Mouse (Mus musculus) midbrain, embryonic 14.5 days (tissue): Measurements from ENCODE around the gene Klhl22. TPM values are rescaled to one million over a fixed set of nuclear protein-coding genes. Genes with fewer than 3 reads are reported as not detected.
"Not testable (repeated sequence)": the region's sequence is repeated elsewhere in the genome, so short reads cannot be mapped to it uniquely, and the experiment has no call there.

ENCODE experiments used
- ATAC-seq: fragments of 200-750 bp; cut with Nextera tagmentation; 2 replicates; pipeline ENCODE4 v1.8.0; 2017; ENCODE audit warnings: moderate number of reproducible peaks, moderate library complexity; ENCODE audit not compliant: low FRiP score, low TSS enrichment
- DNase-seq: peaks from one replicate; pipeline ENCODE4 v3.0.0-alpha.2; 2015
- H3K27ac ChIP-seq: fragments of 300-500 bp; sonication (generic); replicated peaks from 2 replicates; pipeline ENCODE4 v1.5.1; 2014; ENCODE audit warnings: mild to moderate bottlenecking, low read depth, low read length, moderate library complexity
- H3K27me3 ChIP-seq: fragments of 300-500 bp; sonication (generic); 2 replicates; pipeline ENCODE4 v1.6.1; 2014; ENCODE audit warnings: low read length, control low read depth, mixed read lengths; ENCODE audit not compliant: control insufficient read depth, insufficient read depth
- H3K36me3 ChIP-seq: fragments of 300-500 bp; sonication (generic); 2 replicates; pipeline ENCODE4 v1.6.1; 2014; ENCODE audit warnings: low read length, control low read depth; ENCODE audit not compliant: control insufficient read depth, insufficient read depth
- H3K4me1 ChIP-seq: fragments of 300-500 bp; sonication (generic); 2 replicates; pipeline ENCODE4 v1.6.1; 2014; ENCODE audit warnings: mild to moderate bottlenecking, antibody characterized with exemption, low read length, control low read depth; ENCODE audit not compliant: control insufficient read depth, insufficient read depth
- H3K4me2 ChIP-seq: fragments of 300-500 bp; sonication (generic); 2 replicates; pipeline ENCODE4 v1.6.1; 2014; ENCODE audit warnings: mild to moderate bottlenecking, low read length, moderate library complexity
- H3K4me3 ChIP-seq: fragments of 300-500 bp; sonication (generic); replicated peaks from 2 replicates; pipeline ENCODE4 v1.5.1; 2014; ENCODE audit warnings: low read depth, low read length
- H3K9ac ChIP-seq: fragments of 300-500 bp; sonication (generic); replicated peaks from 2 replicates; pipeline ENCODE4 v1.6.1; 2014; ENCODE audit warnings: mild to moderate bottlenecking, low read length, moderate library complexity
- H3K9me3 ChIP-seq: fragments of 300-500 bp; sonication (generic); 2 replicates; pipeline ENCODE4 v1.6.1; 2016; ENCODE audit warnings: low read length, control low read depth, mixed read lengths; ENCODE audit not compliant: control insufficient read depth
- WGBS: fragments of 180-500 bp; shearing (Covaris S2); extraction: QIAGEN DNeasy Blood & Tissue Kit; methylation state at CpG from one replicate; pipeline ENCODE4 v1.1.7; 2014; 5-methylcytosine and 5-hydroxymethylcytosine counted together
- polyA plus RNA-seq: library from polyadenylated mRNA; unstranded; fragments of >200 nt; fragmentation: Nextera tagmentation; extraction: Ambion mirVana; gene quantifications from 2 replicates; pipeline ENCODE4 v1.2.1, GENCODE M21; 2014

Gene Klhl22
- polyA plus RNA-seq, 1 experiment from 2014 or later, result 75.6 TPM

- ATAC-seq (no peak), DNase-seq (no peak)
- H3K36me3 ChIP-seq, result no peaks in the 10 kb centered on the region
- H3K4me1 ChIP-seq, result no peaks in the 10 kb centered on the region
- no peak overlapping the region for H3K4me2 ChIP-seq
- H3K9me3 ChIP-seq, result no peaks in the 10 kb centered on the region
- no peak overlapping the region for H3K9ac ChIP-seq
- H3K4me3 ChIP-seq, result no peak overlapping the region
- no peak overlapping the region for H3K27ac ChIP-seq
- H3K27me3 ChIP-seq, result no peaks in the 10 kb centered on the region
Measured at GRCm38 (mm10) chr16:17729974-17730373, 29.4 kb upstream of the Klhl22 start.

DNA sequence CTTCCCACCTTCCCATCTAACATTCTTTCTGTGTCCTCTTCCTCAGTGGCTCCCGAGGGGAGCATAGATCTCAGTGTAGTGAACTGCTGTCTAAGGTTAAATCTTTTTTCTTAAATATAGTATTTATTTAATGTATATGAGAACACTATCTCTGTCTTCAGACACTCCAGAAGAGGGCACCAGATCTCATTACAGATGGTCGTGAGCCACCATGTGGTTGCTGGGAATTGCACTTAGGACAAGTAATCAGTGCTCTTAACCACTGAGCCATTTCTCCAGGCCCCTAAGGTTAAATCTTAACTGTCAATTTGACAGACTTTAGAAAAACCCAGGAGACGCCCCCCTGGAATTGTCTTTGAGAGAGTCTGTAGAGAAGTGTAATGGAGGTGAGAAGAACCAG lies 27.4 kb upstream of the Klhl22 start:
- DNase-seq (no peak), ATAC-seq (no peak)
- Histone ChIP-seq H3K4me2 (no peak overlapping the region), H3K4me3 (no peak overlapping the region), H3K4me1 (no peaks in the 10 kb centered on the region), H3K9ac (no peak overlapping the region), H3K27me3 (no peaks in the 10 kb centered on the region), H3K27ac (no peak overlapping the region), H3K9me3 (no peaks in the 10 kb centered on the region), H3K36me3 (no peaks in the 10 kb centered on the region)
- WGBS, result 44% methylated on average over 3 of the region's 3 CpGs

DNA sequence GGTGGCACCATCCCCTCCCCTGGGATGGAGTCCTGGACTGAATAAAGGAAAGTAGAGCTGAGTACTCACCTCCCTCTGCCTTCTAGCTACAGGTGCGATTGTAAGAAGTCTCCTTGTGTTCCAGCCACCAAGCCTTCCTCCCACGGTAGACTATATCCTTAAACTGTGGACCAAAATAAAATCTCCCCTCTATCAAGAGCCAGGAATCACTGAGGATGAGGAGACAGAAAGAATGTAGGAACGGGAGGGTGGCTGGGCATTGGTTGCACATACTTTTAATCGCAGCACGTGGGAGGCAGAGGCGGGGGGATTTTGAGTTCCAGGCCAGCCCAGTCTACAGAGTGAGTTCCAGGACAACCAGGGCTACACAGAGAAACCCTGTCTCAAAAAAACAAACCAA lies 27.0 kb upstream of the Klhl22 start:
- DNase-seq (no peak), ATAC-seq (no peak)
- Histone ChIP-seq H3K4me1 (no peaks in the 10 kb centered on the region), H3K9ac (no peak overlapping the region), H3K4me2 (no peak overlapping the region), H3K9me3 (no peaks in the 10 kb centered on the region), H3K4me3 (no peak overlapping the region), H3K27me3 (no peaks in the 10 kb centered on the region), H3K27ac (no peak overlapping the region), H3K36me3 (no peaks in the 10 kb centered on the region)
- WGBS, result 75% methylated on average over 6 of the region's 6 CpGs

GRCm38 (mm10) chr16:17732841-17733340 lies 26.5 kb upstream of the Klhl22 start, which contains the start of gene Med15:
Gene Med15 (minus strand): TSS chr16:17732891.
- WGBS, result 66% methylated on average over 3 of the region's 3 CpGs
- Histone ChIP-seq H3K9me3 (no peaks in the 10 kb centered on the region), H3K4me1 (no peaks in the 10 kb centered on the region), H3K36me3 (no peaks in the 10 kb centered on the region), H3K27ac (no peak within 1 kb of the TSS), H3K4me2 (no peak within 1 kb of the TSS), H3K9ac (no peak within 1 kb of the TSS), H3K27me3 (no peaks in the 10 kb centered on the region), H3K4me3 (no peak within 1 kb of the TSS)
- ATAC-seq (no peak), DNase-seq (no peak)

DNA sequence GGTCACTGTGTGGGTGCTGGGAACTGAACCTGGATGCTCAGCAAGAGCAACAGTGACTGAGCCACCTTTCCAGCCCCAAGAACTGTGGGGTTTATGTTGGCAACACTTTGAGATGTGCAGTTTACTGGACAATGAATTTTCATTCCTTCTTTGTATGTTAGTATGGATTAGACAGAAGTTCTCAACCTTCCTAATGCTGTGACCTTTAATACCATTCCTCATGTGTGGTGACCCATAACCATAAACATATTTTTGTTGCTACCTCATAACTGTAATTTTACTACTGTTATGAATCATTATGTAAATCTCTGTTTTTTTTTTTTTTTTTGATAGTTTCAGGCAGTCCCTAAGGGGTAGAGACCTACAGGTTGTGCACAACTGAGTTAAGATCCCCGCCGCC lies 25.8 kb upstream of the Klhl22 start:
- DNase-seq (no peak), ATAC-seq (no peak)
- H3K4me2 ChIP-seq, result peak overlapping the region; percentile 30; the same call in 1 of the 2 replicates
- H3K9ac ChIP-seq, result no peak overlapping the region
- no peak overlapping the region for H3K4me3 ChIP-seq
- no peaks in the 10 kb centered on the region for H3K4me1 ChIP-seq
- no peak overlapping the region for H3K27ac ChIP-seq
- no peaks in the 10 kb centered on the region for H3K36me3 ChIP-seq
- no peaks in the 10 kb centered on the region for H3K9me3 ChIP-seq
- no peaks in the 10 kb centered on the region for H3K27me3 ChIP-seq
- WGBS, result 68% methylated on average over 2 of the region's 2 CpGs

GRCm38 (mm10) chr16:17734872-17735271 lies 24.5 kb upstream of the Klhl22 start:
- not testable (repeated sequence) for DNase-seq, H3K4me3 ChIP-seq, H3K4me2 ChIP-seq, H3K9ac ChIP-seq, H3K4me1 ChIP-seq, H3K9me3 ChIP-seq, ATAC-seq, H3K36me3 ChIP-seq, H3K27ac ChIP-seq, H3K27me3 ChIP-seq
- WGBS, result 91% methylated on average over 6 of the region's 6 CpGs

DNA sequence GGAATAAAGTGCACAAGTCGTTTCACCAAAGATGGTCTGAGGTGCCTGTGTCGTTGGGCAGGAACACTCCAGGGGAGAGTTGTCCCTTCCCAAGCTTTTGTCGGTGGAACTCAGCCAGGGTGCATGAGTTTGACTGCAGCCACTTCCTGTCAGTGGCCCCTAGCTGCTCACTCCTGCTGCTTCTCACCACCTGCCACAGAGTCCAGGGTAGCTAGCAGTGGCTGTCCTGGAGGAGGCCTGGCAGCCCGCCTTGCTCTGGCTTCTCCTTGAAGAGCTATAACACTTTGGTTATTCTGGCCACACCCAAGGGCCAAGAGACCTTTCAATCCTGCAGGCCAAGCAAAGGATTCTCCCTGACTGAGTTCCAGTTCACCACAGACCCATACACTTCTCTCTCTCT lies 23.3 kb upstream of the Klhl22 start:
- Histone ChIP-seq H3K27me3 (no peaks in the 10 kb centered on the region), H3K9me3 (no peaks in the 10 kb centered on the region), H3K36me3 (no peaks in the 10 kb centered on the region), H3K4me1 (no peaks in the 10 kb centered on the region), H3K27ac (no peak overlapping the region), H3K9ac (no peak overlapping the region), H3K4me3 (no peak overlapping the region), H3K4me2 (no peak overlapping the region)
- ATAC-seq (no peak), DNase-seq (no peak)
- WGBS, result 68% methylated on average over 4 of the region's 4 CpGs

DNA sequence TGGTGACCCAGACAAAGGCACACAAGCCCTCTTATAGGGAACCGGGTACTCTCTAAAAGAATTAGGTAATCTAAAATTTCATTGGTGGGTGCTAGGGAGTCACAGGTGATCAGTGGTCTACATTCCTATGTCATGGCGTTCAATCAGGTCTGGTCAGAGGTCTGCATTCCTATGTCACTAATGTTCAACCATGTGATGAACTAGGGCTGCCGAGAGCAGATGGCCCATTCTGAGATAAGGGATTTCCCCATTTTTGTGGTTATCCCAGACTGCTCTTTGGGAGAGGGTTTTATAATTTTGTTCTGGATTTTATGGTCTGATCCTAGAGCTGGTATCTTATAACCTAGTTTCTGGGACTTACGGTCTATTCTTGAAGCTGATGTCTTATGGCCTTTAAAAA lies 19.3 kb upstream of the Klhl22 start:
- Histone ChIP-seq H3K27ac (no peak overlapping the region), H3K4me2 (no peak overlapping the region), H3K27me3 (no peaks in the 10 kb centered on the region), H3K9ac (no peak overlapping the region), H3K9me3 (no peaks in the 10 kb centered on the region), H3K4me1 (no peaks in the 10 kb centered on the region), H3K36me3 (no peaks in the 10 kb centered on the region), H3K4me3 (no peak overlapping the region)
- WGBS, result 90% methylated on average over 4 of the region's 4 CpGs
- DNase-seq (no peak), ATAC-seq (no peak)

DNA sequence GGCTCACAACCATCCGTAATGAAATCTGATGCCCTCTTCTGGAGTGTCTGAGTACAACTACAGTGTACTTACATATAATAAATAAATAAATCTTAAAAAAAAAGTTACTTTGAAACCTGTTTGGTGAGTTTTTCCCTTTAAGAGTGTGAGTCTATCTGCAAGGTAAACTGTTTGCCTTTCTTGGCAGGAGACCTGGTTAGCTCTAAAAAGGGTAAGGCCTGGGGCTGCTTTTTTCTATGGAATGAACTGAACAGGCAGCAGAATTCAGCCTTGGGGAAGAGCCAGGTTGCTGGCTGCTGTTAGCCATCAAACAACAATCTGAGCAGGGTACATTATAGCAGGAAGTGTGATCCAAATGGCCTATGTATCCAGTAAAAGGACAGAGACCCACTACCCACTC lies 16.6 kb upstream of the Klhl22 start:
- no peak overlapping the region for H3K4me2 ChIP-seq
- no peak for ATAC-seq
- no peak for DNase-seq
- no peaks in the 10 kb centered on the region for H3K27me3 ChIP-seq
- H3K9me3 ChIP-seq, result no peaks in the 10 kb centered on the region
- H3K36me3 ChIP-seq, result no peaks in the 10 kb centered on the region
- no peak overlapping the region for H3K27ac ChIP-seq
- no peaks in the 10 kb centered on the region for H3K4me1 ChIP-seq
- 75% methylated on average over 1 of the region's 1 CpGs for WGBS
- H3K9ac ChIP-seq, result no peak overlapping the region
- H3K4me3 ChIP-seq, result no peak overlapping the region
